Mouse (Mus musculus) stomach, embryonic 16.5 days (tissue): ENCODE results near the gene Ikbip. TPM values are rescaled to one million over a fixed set of nuclear protein-coding genes. Genes with fewer than 3 reads are reported as not detected.

Experiments used
- ATAC-seq: fragments of 200-750 bp; cut with Nextera tagmentation; 2 replicates; pipeline ENCODE4 v1.8.0; 2017; ENCODE audit warnings: moderate number of reproducible peaks, moderate TSS enrichment; ENCODE audit not compliant: insufficient read depth, low FRiP score
- H3K27ac ChIP-seq: fragments of 300-500 bp; sonication (generic); 2 replicates; pipeline ENCODE4 v1.5.1; 2014; ENCODE audit warnings: low read length
- H3K27me3 ChIP-seq: fragments of 300-500 bp; sonication (generic); 2 replicates; pipeline ENCODE4 v1.6.1; 2014; ENCODE audit warnings: low read length, control low read depth, mixed read lengths; ENCODE audit not compliant: control insufficient read depth, insufficient read depth
- H3K36me3 ChIP-seq: fragments of 300-500 bp; sonication (generic); 2 replicates; pipeline ENCODE4 v1.6.1; 2014; ENCODE audit warnings: low read length; ENCODE audit not compliant: control insufficient read depth, insufficient read depth
- H3K4me1 ChIP-seq: fragments of 300-500 bp; sonication (generic); 2 replicates; pipeline ENCODE4 v1.6.1; 2014; ENCODE audit warnings: low read length, control low read depth, mixed read lengths; ENCODE audit not compliant: control insufficient read depth, insufficient read depth
- H3K4me2 ChIP-seq: fragments of 300-500 bp; sonication (generic); 2 replicates; pipeline ENCODE4 v1.6.1; 2014; ENCODE audit warnings: low read depth, low read length, mixed read lengths
- H3K4me3 ChIP-seq: fragments of 300-500 bp; sonication (generic); replicated peaks from 2 replicates; pipeline ENCODE4 v1.5.1; 2014; ENCODE audit warnings: mild to moderate bottlenecking, low read length
- H3K9ac ChIP-seq: fragments of 300-500 bp; sonication (generic); 2 replicates; pipeline ENCODE4 v1.6.1; 2014; ENCODE audit warnings: low read length
- H3K9me3 ChIP-seq: fragments of 300-500 bp; sonication (generic); replicated peaks from 2 replicates; pipeline ENCODE4 v1.6.1; 2016; ENCODE audit warnings: low read length, control low read depth; ENCODE audit not compliant: control insufficient read depth
- WGBS: fragments of 180-500 bp; shearing (Covaris S2); extraction: QIAGEN DNeasy Blood & Tissue Kit; methylation state at CpG from one replicate; pipeline ENCODE4 v1.1.7; 2014; 5-methylcytosine and 5-hydroxymethylcytosine counted together
- polyA plus RNA-seq: library from polyadenylated mRNA; unstranded; fragments of >200 nt; fragmentation: Nextera tagmentation; extraction: Ambion mirVana; gene quantifications from 2 replicates; pipeline ENCODE4 v1.2.1, GENCODE M21; 2015

The Ikbip gene
- polyA plus RNA-seq, 1 experiment from 2014 or later = 41.8 TPM

DNA sequence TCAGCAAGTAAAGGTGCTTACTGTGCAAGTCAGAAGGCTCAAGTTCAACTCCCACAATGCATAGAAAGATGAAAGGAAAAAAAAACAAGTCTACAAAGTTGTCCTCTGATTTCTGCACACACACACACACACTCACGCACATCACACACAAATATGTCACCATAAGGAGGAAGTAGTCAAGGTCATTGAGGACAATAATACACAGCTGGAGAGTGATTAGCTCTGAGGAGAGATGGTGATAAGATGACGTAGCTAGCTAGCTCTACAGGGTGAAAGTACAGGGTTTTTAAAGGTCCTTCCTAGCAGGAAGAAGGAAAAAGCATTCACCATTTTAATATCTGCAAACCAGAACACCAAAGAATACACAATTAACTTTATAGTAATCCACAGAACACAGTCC is 44.7 kb downstream of the Ikbip start:
- ATAC-seq = no peak
- H3K9me3 ChIP-seq = no peaks in the 10 kb centered on the region
- H3K9ac ChIP-seq = no peak overlapping the region
- no peak overlapping the region for H3K4me2 ChIP-seq
- H3K36me3 ChIP-seq = no peaks in the 10 kb centered on the region
- peaks cover 6% of the 10 kb centered on the region for H3K4me1 ChIP-seq
- 52% methylated on average over 2 of the region's 2 CpGs for WGBS
- no peak overlapping the region for H3K4me3 ChIP-seq
- H3K27me3 ChIP-seq = no peaks in the 10 kb centered on the region
- H3K27ac ChIP-seq = no peak overlapping the region

DNA sequence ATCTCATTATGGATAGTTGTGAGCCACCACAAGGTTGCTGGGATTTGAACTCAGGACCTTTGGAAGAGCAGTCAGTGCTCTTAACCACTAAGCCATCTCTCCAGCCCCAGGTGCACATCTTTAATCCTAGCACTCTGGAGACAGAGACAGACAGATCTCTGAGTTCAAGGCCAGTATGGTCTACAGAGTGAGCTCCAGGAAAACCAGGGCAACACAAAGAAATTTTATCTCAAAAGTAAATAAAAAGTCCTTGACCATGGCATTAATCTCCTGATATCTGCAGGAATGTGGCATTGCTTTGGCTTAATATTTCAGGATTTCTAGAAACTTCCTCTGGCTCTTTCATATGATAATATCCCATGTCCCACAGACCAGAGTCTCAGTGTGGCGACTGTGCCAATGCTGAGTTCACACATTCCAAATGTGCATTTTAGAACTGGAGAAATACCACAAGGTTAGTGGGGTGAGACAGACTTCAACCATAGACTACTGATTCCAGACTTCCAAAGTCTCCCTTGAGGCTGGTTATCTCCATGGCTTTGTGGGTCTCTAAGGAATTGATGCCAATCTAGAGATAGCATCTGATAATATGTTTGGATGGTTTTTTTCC is 45.9 kb downstream of the Ikbip start:
- Histone ChIP-seq H3K36me3 (no peaks in the 10 kb centered on the region), H3K9me3 (no peaks in the 10 kb centered on the region), H3K4me3 (no peak overlapping the region), H3K27ac (no peak overlapping the region), H3K4me1 (peaks cover 3% of the 10 kb centered on the region; the same call in 1 of the 2 replicates), H3K27me3 (no peaks in the 10 kb centered on the region), H3K9ac (no peak overlapping the region), H3K4me2 (no peak overlapping the region)
- ATAC-seq = no peak
- 78% methylated on average over 1 of the region's 1 CpGs for WGBS

DNA sequence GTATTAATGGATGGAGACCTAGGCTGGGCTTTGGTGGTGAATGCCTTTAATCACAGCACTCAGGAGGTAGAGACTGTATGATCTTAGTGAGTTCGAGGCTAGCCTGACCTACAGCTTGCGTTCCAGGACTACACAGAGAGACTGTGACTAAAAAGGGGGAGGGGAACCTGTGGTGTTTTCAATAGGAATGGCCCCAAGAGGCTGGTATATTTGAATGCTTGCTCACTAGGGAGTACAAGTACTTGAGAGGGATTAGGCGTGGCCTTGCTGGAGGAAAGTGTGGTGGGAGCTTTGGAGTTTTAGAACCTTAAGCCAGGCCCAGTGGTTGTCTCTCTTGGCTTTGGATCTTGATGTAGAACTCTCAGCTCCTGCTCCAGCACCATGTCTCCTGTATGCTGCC is 48.1 kb downstream of the Ikbip start:
- H3K27ac ChIP-seq = no peak overlapping the region

DNA sequence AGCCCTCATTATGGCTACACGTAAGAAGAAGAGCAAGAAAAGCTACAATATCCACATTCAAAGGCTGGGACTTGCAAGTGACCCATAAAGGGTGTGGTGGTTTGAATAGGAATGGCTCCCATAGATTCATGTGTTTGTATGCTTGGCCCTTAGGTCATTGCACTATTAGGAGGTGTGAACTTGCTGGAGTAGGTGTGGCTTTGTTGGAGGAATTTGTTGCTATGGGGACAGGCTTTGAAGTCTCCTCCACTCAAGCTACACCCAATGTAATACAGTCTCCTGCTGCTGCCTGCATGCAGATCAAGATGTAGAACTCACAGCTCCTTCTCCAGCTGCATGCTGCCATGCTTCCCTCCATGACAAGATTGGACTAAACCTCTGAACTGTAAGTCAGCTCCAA is 48.8 kb downstream of the Ikbip start:
- ATAC-seq = 0 out of 2 replicates have a peak, but pooled peaks have one; percentile 37
- H3K4me3 ChIP-seq = no peak overlapping the region
- H3K9me3 ChIP-seq = no peaks in the 10 kb centered on the region
- H3K36me3 ChIP-seq = no peaks in the 10 kb centered on the region
- no peak overlapping the region for H3K9ac ChIP-seq
- H3K27me3 ChIP-seq = no peaks in the 10 kb centered on the region
- no peaks in the 10 kb centered on the region for H3K4me1 ChIP-seq
- 68% methylated on average over 1 of the region's 1 CpGs for WGBS
- no peak overlapping the region for H3K4me2 ChIP-seq
- H3K27ac ChIP-seq = no peak overlapping the region

More for the DNA sequence above, 48.1 kb downstream of the Ikbip start:
- Histone ChIP-seq H3K36me3 (no peaks in the 10 kb centered on the region), H3K9ac (no peak overlapping the region), H3K4me3 (no peak overlapping the region), H3K4me1 (no peaks in the 10 kb centered on the region), H3K27me3 (no peaks in the 10 kb centered on the region), H3K4me2 (no peak overlapping the region), H3K9me3 (no peaks in the 10 kb centered on the region)
- WGBS = 91% methylated on average over 3 of the region's 3 CpGs
- no peak for ATAC-seq

DNA sequence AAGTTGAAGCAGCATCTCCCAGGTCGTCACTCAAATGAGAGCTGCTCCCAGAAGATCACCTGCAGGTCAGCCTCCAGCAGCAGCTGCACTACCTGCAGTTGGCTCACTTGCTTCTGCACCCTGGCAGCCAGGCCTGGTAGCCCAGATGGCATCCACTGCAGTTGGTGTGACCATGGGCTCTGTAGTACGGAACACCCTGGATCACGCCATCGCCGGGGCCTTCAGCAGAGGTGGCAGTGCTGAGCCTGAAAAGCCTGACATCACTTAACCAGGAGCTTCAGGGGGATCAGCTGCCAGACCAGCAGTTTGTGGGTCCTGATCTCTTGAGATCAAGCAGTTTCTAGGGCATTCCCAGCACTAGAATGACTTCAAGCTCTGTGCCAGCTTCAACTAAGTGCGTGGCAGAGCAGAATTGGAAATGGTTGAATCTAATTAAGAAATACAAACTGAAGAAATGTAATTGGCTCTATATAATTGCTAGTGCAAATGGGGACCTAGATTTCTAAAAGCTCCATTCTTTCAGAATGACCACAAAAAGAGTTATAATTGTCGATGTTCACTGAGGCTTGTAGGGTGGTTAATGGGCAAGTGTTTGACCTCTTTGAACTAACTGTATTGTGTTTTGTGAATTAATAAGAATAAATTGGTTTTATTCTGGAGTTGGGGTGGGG is 52.7 kb downstream of the Ikbip start:
- no peak for ATAC-seq
- H3K27ac ChIP-seq = no peak overlapping the region
- no peaks in the 10 kb centered on the region for H3K27me3 ChIP-seq
- no peak overlapping the region for H3K9ac ChIP-seq
- 88% methylated on average over 7 of the region's 7 CpGs for WGBS
- no peak overlapping the region for H3K4me3 ChIP-seq
- H3K9me3 ChIP-seq = no peaks in the 10 kb centered on the region
- H3K36me3 ChIP-seq = no peaks in the 10 kb centered on the region
- no peak overlapping the region for H3K4me2 ChIP-seq
- no peaks in the 10 kb centered on the region for H3K4me1 ChIP-seq

DNA sequence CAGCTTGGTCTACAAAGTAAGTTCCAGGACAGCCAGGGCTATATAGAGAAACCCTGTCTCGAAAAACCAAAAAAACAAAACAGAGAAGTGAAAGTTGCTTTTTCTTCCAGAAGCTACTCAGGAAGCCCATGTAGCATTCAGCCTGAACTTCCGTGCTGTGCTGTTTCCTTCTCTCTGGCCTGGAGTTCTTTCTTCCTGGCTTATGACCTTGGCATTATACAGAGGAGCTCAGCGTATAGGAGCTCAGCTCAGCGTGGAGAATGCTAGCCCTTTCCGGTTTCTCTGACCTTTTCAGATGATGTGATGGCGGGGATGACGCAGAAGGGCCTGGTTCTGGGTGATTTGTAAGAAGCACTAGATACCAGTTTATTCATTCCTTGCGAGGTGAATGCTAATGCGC is 54.7 kb downstream of the Ikbip start:
- no peak overlapping the region for H3K4me2 ChIP-seq
- H3K9ac ChIP-seq = no peak overlapping the region
- no peak for ATAC-seq
- no peak overlapping the region for H3K4me3 ChIP-seq
- H3K9me3 ChIP-seq = no peaks in the 10 kb centered on the region
- H3K27ac ChIP-seq = no peak overlapping the region
- H3K27me3 ChIP-seq = no peaks in the 10 kb centered on the region
- 77% methylated on average over 9 of the region's 9 CpGs for WGBS
- H3K4me1 ChIP-seq = no peaks in the 10 kb centered on the region
- H3K36me3 ChIP-seq = no peaks in the 10 kb centered on the region

DNA sequence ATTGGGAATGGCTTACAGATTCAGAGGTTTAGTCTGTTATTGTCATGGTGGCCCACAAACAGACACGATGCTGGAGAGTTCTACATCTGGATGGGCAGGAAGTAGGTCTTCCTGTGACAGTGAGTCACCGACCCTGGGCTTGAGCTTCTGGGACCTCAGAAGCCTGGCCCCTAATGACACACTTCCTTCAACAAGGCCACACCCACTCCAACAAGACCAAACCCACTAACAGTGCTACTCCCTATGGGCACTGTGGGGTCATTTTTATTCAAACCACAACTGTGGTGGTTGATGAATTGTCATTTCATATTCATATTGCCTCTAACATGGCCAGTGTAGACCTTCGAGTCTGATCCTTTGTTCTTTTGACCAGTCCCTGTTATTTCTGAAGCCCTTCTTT is 55.6 kb downstream of the Ikbip start:
- 65% methylated on average over 3 of the region's 3 CpGs for WGBS
- H3K27me3 ChIP-seq = no peaks in the 10 kb centered on the region
- ATAC-seq = no peak
- H3K9me3 ChIP-seq = no peaks in the 10 kb centered on the region
- H3K9ac ChIP-seq = no peak overlapping the region
- no peaks in the 10 kb centered on the region for H3K36me3 ChIP-seq
- H3K27ac ChIP-seq = no peak overlapping the region
- H3K4me2 ChIP-seq = no peak overlapping the region
- H3K4me3 ChIP-seq = no peak overlapping the region
- H3K4me1 ChIP-seq = no peaks in the 10 kb centered on the region

DNA sequence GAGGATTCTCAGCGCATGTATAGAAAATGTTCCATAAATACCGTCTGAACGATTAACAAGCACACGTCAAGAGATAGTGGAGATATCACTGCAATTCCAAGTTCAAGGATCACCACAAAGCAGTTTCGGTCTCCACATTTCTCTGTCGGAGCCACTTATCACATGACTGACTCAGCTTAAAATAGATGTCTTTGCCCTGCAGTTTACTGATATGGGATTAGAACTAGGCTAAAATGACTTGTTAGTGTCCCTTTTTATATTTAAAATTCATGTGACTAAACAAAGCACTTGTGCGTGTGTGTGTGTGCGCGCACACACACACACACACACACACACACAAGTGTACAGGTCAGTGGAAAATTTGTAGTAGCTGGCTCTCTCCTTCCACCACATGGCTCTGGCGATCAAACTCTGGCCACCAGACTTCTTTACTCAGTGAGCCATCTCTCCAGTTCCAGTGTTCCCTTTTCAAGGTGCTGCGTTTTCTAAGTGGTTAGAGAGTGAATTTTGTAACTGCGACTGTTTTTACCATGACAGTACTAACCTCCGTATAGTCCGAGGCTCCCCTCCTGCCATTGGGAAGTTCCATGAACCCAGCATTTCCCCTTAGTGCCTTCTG is 56.5 kb downstream of the Ikbip start:
- Histone ChIP-seq H3K9me3 (no peaks in the 10 kb centered on the region), H3K27ac (no peak overlapping the region), H3K4me2 (no peak overlapping the region), H3K4me3 (no peak overlapping the region), H3K36me3 (no peaks in the 10 kb centered on the region), H3K4me1 (no peaks in the 10 kb centered on the region), H3K9ac (no peak overlapping the region), H3K27me3 (no peaks in the 10 kb centered on the region)
- no peak for ATAC-seq
- 80% methylated on average over 14 of the region's 14 CpGs for WGBS

DNA sequence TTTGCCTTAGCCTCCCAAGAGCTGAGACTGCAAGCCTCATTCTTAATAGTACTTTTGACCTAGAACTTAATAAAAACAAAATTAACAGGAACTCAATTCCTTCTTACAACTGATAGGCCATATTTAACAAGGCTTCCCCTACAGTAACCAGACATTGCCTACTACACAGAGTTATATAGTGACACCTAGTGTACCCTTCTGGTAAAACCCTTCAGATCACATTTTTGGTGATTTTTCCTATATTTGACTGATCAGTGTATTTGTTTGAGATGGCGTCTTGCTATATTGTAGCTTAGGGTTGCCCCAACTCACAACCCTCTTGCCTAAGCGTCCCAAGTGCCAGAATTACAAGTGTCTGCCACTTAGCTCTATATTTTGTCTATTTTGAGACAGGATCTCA is 58.8 kb downstream of the Ikbip start:
- no peaks in the 10 kb centered on the region for H3K27me3 ChIP-seq
- 21% methylated on average over 2 of the region's 2 CpGs for WGBS
- H3K9me3 ChIP-seq = no peaks in the 10 kb centered on the region
- no peak for ATAC-seq
- H3K36me3 ChIP-seq = peaks cover 10% of the 10 kb centered on the region; the same call in 1 of the 2 replicates
- no peak overlapping the region for H3K9ac ChIP-seq
- H3K27ac ChIP-seq = no peak overlapping the region
- H3K4me1 ChIP-seq = no peaks in the 10 kb centered on the region
- no peak overlapping the region for H3K4me3 ChIP-seq
- no peak overlapping the region for H3K4me2 ChIP-seq
